Mouse (Mus musculus) E14TG2a.4 (cell line): ENCODE measurements around the gene Klrb1c.

Experiments
- CTCF ChIP-seq: conservative IDR thresholded peaks from 2 replicates; pipeline ENCODE4 v1.5.1; 2014; ENCODE audit warnings: low read length
- NANOG ChIP-seq: IDR thresholded peaks from 2 replicates; pipeline ENCODE4 v1.6.1; 2014; ENCODE audit warnings: borderline replicate concordance, low read length, mixed read lengths

- TF ChIP-seq CTCF (no peak), NANOG (no peak)
These were observed 57.0 kb downstream of the Klrb1c start for GRCm38 (mm10) chr6:128732032-128732431.
